Mouse (Mus musculus): ENCODE data around the gene Kir3dl2. TPM values are rescaled to one million over a fixed set of nuclear protein-coding genes. Genes with fewer than 3 reads are reported as not detected.
"Not testable (repeated sequence)": the region's sequence is repeated elsewhere in the genome, so short reads cannot be mapped to it uniquely, and the experiment has no call there.

The Kir3dl2 gene
- polyA plus RNA-seq (2015; fragmentation: Nextera tagmentation; extraction: Ambion mirVana), result not detected in 2 replicates

- ATAC-seq (ENCODE audit: low FRiP score, low TSS enrichment); H3K4me2 ChIP-seq (replicated peaks; ENCODE audit: low read depth, low read length); H3K36me3 ChIP-seq (ENCODE audit: insufficient read depth, low read length); H3K9me3 ChIP-seq (ENCODE audit: low read length); H3K27ac ChIP-seq (ENCODE audit: low read length); H3K4me3 ChIP-seq (ENCODE audit: low read length); H3K4me1 ChIP-seq (ENCODE audit: insufficient read depth, low read length); H3K27me3 ChIP-seq (ENCODE audit: insufficient read depth, low read length); H3K9ac ChIP-seq (replicated peaks; ENCODE audit: low read length): not testable (repeated sequence)
- WGBS, result 80% methylated on average over 1 of the region's 1 CpGs
These were observed at the start of gene Kir3dl2 for GRCm38 (mm10) chrX:136543956-136544355. TSS of gene Kir3dl2 (minus strand) at chrX:136544056.

DNA sequence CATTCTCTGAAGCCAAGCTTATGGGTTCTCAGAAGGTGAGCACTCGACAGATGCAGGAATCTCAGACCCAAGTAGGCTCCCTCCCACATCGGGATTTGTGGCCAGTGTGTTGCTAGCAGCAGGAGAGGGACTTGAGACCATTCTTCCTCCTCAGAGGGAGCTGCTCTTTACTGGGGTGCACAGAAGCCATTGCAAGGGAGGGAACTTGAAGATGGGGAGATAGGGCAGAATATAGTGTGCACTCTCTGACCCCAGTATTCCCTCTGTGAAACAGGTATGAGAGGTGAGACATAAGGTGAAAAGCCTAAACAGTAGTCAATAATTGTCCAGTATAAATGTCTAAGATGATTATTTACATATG lies 47.0 kb upstream of the Kir3dl2 start:
- H3K36me3 ChIP-seq (ENCODE audit: insufficient read depth, low read length), result no peaks in the 10 kb centered on the region
- 7% methylated on average over 2 of the region's 2 CpGs for WGBS
- no peak overlapping the region for H3K27ac ChIP-seq (ENCODE audit: low read length)
- no peak for ATAC-seq (ENCODE audit: low FRiP score, low TSS enrichment)
- H3K4me2 ChIP-seq (replicated peaks; ENCODE audit: low read depth, low read length), result no peak overlapping the region
- 0 out of 2 replicates have a peak, but pooled peaks cover 3% of the 10 kb centered on the region for H3K27me3 ChIP-seq (ENCODE audit: insufficient read depth, low read length)
- no peaks in the 10 kb centered on the region for H3K9me3 ChIP-seq (ENCODE audit: low read length)
- no peak overlapping the region for H3K4me3 ChIP-seq (ENCODE audit: low read length)
- H3K9ac ChIP-seq (replicated peaks; ENCODE audit: low read length), result no peak overlapping the region
- no peaks in the 10 kb centered on the region for H3K4me1 ChIP-seq (ENCODE audit: insufficient read depth, low read length)

- Histone ChIP-seq H3K4me2 (replicated peaks; ENCODE audit: low read depth, low read length) (no peak within 1 kb of the TSS), H3K27me3 (ENCODE audit: insufficient read depth, low read length) (0 out of 2 replicates have a peak, but pooled peaks cover 3% of the 10 kb centered on the region), H3K4me3 (ENCODE audit: low read length) (no peak within 1 kb of the TSS), H3K9me3 (ENCODE audit: low read length) (no peaks in the 10 kb centered on the region), H3K36me3 (ENCODE audit: insufficient read depth, low read length) (no peaks in the 10 kb centered on the region), H3K4me1 (ENCODE audit: insufficient read depth, low read length) (no peaks in the 10 kb centered on the region), H3K27ac (ENCODE audit: low read length) (no peak within 1 kb of the TSS), H3K9ac (replicated peaks; ENCODE audit: low read length) (no peak within 1 kb of the TSS)
- 54% methylated on average over 12 of the region's 12 CpGs for WGBS
- no peak for ATAC-seq (ENCODE audit: low FRiP score, low TSS enrichment)
These were observed 46.5 kb upstream of the Kir3dl2 start, which contains the start of gene Tceal3 for GRCm38 (mm10) chrX:136590199-136590896. TSS of gene Tceal3 (plus strand) at chrX:136590842.

- ATAC-seq (ENCODE audit: low FRiP score, low TSS enrichment), result no peak
- Histone ChIP-seq H3K4me1 (ENCODE audit: insufficient read depth, low read length) (no peaks in the 10 kb centered on the region), H3K36me3 (ENCODE audit: insufficient read depth, low read length) (no peaks in the 10 kb centered on the region), H3K9ac (replicated peaks; ENCODE audit: low read length) (no peak overlapping the region), H3K4me3 (ENCODE audit: low read length) (no peak overlapping the region), H3K27me3 (ENCODE audit: insufficient read depth, low read length) (no peaks in the 10 kb centered on the region; the same call in 1 of the 2 replicates), H3K9me3 (ENCODE audit: low read length) (no peaks in the 10 kb centered on the region), H3K27ac (ENCODE audit: low read length) (no peak overlapping the region), H3K4me2 (replicated peaks; ENCODE audit: low read depth, low read length) (no peak overlapping the region)
- WGBS, result 95% methylated on average over 1 of the region's 1 CpGs
These were observed 40.8 kb upstream of the Kir3dl2 start for GRCm38 (mm10) chrX:136584617-136585016.

- ATAC-seq (ENCODE audit: low FRiP score, low TSS enrichment); H3K27ac ChIP-seq (ENCODE audit: low read length); H3K9ac ChIP-seq (replicated peaks; ENCODE audit: low read length); H3K36me3 ChIP-seq (ENCODE audit: insufficient read depth, low read length); H3K4me2 ChIP-seq (replicated peaks; ENCODE audit: low read depth, low read length); H3K27me3 ChIP-seq (ENCODE audit: insufficient read depth, low read length); H3K9me3 ChIP-seq (ENCODE audit: low read length); H3K4me1 ChIP-seq (ENCODE audit: insufficient read depth, low read length); H3K4me3 ChIP-seq (ENCODE audit: low read length): not testable (repeated sequence)
- WGBS, result 90% methylated on average over 9 of the region's 9 CpGs
These were observed 25.2 kb upstream of the Kir3dl2 start for GRCm38 (mm10) chrX:136569094-136569493.

- 71% methylated on average over 4 of the region's 4 CpGs for WGBS
- H3K4me1 ChIP-seq (ENCODE audit: insufficient read depth, low read length); H3K27ac ChIP-seq (ENCODE audit: low read length); H3K27me3 ChIP-seq (ENCODE audit: insufficient read depth, low read length); H3K4me3 ChIP-seq (ENCODE audit: low read length); H3K4me2 ChIP-seq (replicated peaks; ENCODE audit: low read depth, low read length); ATAC-seq (ENCODE audit: low FRiP score, low TSS enrichment); H3K9me3 ChIP-seq (ENCODE audit: low read length); H3K36me3 ChIP-seq (ENCODE audit: insufficient read depth, low read length); H3K9ac ChIP-seq (replicated peaks; ENCODE audit: low read length): not testable (repeated sequence)
These were observed 26.2 kb downstream of the Kir3dl2 start, which contains the start of gene Kir3dl1 for GRCm38 (mm10) chrX:136517699-136518098. TSS of gene Kir3dl1 (plus strand) at chrX:136517999.

Other genes with a start within 250 kb of the Kir3dl2 start
- gene Kir3dl1, start 26.1 kb downstream of the Kir3dl2 start, polyA plus RNA-seq (2015; fragmentation: Nextera tagmentation; extraction: Ambion mirVana), result not detected in 2 replicates
- gene Tceal3, start 46.8 kb upstream of the Kir3dl2 start, polyA plus RNA-seq (2015; fragmentation: Nextera tagmentation; extraction: Ambion mirVana), result 7.2 and 9.0 TPM in 2 replicates
- 9.7 and 10.9 TPM in 2 replicates for gene Tceal1, start 163.9 kb upstream of the Kir3dl2 start, polyA plus RNA-seq (2015; fragmentation: Nextera tagmentation; extraction: Ambion mirVana)
- gene Morf4l2, start 199.6 kb upstream of the Kir3dl2 start, polyA plus RNA-seq (2015; fragmentation: Nextera tagmentation; extraction: Ambion mirVana), result 557 and 569 TPM in 2 replicates
- gene Glra4, start 236.1 kb upstream of the Kir3dl2 start, polyA plus RNA-seq (2015; fragmentation: Nextera tagmentation; extraction: Ambion mirVana), result not detected in 2 replicates